Mouse (Mus musculus) heart, postnatal 0 days (tissue): ENCODE measurements around the gene Kdm2b.

Source experiments
- CTCF ChIP-seq: IDR thresholded peaks from 2 replicates; pipeline ENCODE4 v1.5.1; 2016; ENCODE audit warnings: antibody characterized with exemption, control low read depth, low read depth
- EP300 ChIP-seq: IDR thresholded peaks from 2 replicates; pipeline ENCODE4 v1.6.1; 2016; ENCODE audit warnings: antibody characterized with exemption, low read depth

GRCm38 (mm10) chr5:123015915-123016314, 26.3 kb upstream of the Kdm2b start:
- TF ChIP-seq CTCF (no peak), EP300 (no peak)
